Mouse (Mus musculus): ENCODE data around the gene Il19. TPM values are rescaled to one million over a fixed set of nuclear protein-coding genes. Genes with fewer than 3 reads are reported as not detected.

The Il19 gene
- polyA plus RNA-seq, 1 experiment, result not detected

GRCm38 (mm10) chr1:130946920-130947319, 7.0 kb upstream of the Il19 start:
- no peaks in the 10 kb centered on the region for H3K36me3 ChIP-seq (ENCODE audit: control insufficient read depth, insufficient read depth, low read length)
- no peaks in the 10 kb centered on the region for H3K27me3 ChIP-seq (ENCODE audit: control insufficient read depth, insufficient read depth, low read length)
- H3K27ac ChIP-seq (ENCODE audit: insufficient read depth, low read length), result no peak overlapping the region
- no peaks in the 10 kb centered on the region for H3K4me1 ChIP-seq (ENCODE audit: control insufficient read depth, insufficient read depth, insufficient read length)
- H3K4me3 ChIP-seq (ENCODE audit: extremely low read depth, insufficient read depth, insufficient read length), result no peak overlapping the region
- TF ChIP-seq POLR2A (IDR thresholded peaks at IDR 0.05; ENCODE audit: low read depth, low read length) (no peak), CTCF (IDR thresholded peaks at IDR 0.05; ENCODE audit: extremely low read depth, insufficient read depth, insufficient read length, insufficient replicate concordance) (no peak)
- no peak for DNase-seq (ENCODE audit: low read depth in 1 of 2, low spot score in 2 of 2)
- 59% methylated on average over 6 of the region's 6 CpGs for WGBS

- TF ChIP-seq CTCF (IDR thresholded peaks at IDR 0.05; ENCODE audit: extremely low read depth, insufficient read depth, insufficient read length, insufficient replicate concordance), result no peak
- TF ChIP-seq POLR2A (IDR thresholded peaks at IDR 0.05; ENCODE audit: low read depth, low read length), result no peak
- DNase-seq (ENCODE audit: low read depth in 1 of 2, low spot score in 2 of 2), result no peak
- H3K27me3 ChIP-seq (ENCODE audit: control insufficient read depth, insufficient read depth, low read length), result no peaks in the 10 kb centered on the region
- no peak overlapping the region for H3K4me3 ChIP-seq (ENCODE audit: extremely low read depth, insufficient read depth, insufficient read length)
- no peak overlapping the region for H3K27ac ChIP-seq (ENCODE audit: insufficient read depth, low read length)
- H3K4me1 ChIP-seq (ENCODE audit: control insufficient read depth, insufficient read depth, insufficient read length), result no peaks in the 10 kb centered on the region
- no peaks in the 10 kb centered on the region for H3K36me3 ChIP-seq (ENCODE audit: control insufficient read depth, insufficient read depth, low read length)
- WGBS, result 74% methylated on average over 3 of the region's 3 CpGs
Measured at GRCm38 (mm10) chr1:130941801-130942200, 1.9 kb upstream of the Il19 start.

GRCm38 (mm10) chr1:130938192-130938591, 1.7 kb downstream of the Il19 start:
- Histone ChIP-seq H3K27me3 (ENCODE audit: control insufficient read depth, insufficient read depth, low read length) (no peaks in the 10 kb centered on the region), H3K27ac (ENCODE audit: insufficient read depth, low read length) (no peak overlapping the region), H3K36me3 (ENCODE audit: control insufficient read depth, insufficient read depth, low read length) (no peaks in the 10 kb centered on the region), H3K4me3 (ENCODE audit: extremely low read depth, insufficient read depth, insufficient read length) (no peak overlapping the region), H3K4me1 (ENCODE audit: control insufficient read depth, insufficient read depth, insufficient read length) (no peaks in the 10 kb centered on the region)
- no peak for DNase-seq (ENCODE audit: low read depth in 1 of 2, low spot score in 2 of 2)
- TF ChIP-seq POLR2A (IDR thresholded peaks at IDR 0.05; ENCODE audit: low read depth, low read length) (no peak), CTCF (IDR thresholded peaks at IDR 0.05; ENCODE audit: extremely low read depth, insufficient read depth, insufficient read length, insufficient replicate concordance) (no peak)
- 92% methylated on average over 7 of the region's 7 CpGs for WGBS

GRCm38 (mm10) chr1:130937170-130937569, 2.7 kb downstream of the Il19 start:
- no peak for DNase-seq (ENCODE audit: low read depth in 1 of 2, low spot score in 2 of 2)
- Histone ChIP-seq H3K27me3 (ENCODE audit: control insufficient read depth, insufficient read depth, low read length) (no peaks in the 10 kb centered on the region), H3K27ac (ENCODE audit: insufficient read depth, low read length) (no peak overlapping the region), H3K36me3 (ENCODE audit: control insufficient read depth, insufficient read depth, low read length) (no peaks in the 10 kb centered on the region), H3K4me1 (ENCODE audit: control insufficient read depth, insufficient read depth, insufficient read length) (no peaks in the 10 kb centered on the region), H3K4me3 (ENCODE audit: extremely low read depth, insufficient read depth, insufficient read length) (no peak overlapping the region)
- no peak for TF ChIP-seq POLR2A (IDR thresholded peaks at IDR 0.05; ENCODE audit: low read depth, low read length)
- no peak for TF ChIP-seq CTCF (IDR thresholded peaks at IDR 0.05; ENCODE audit: extremely low read depth, insufficient read depth, insufficient read length, insufficient replicate concordance)
- 88% methylated on average over 4 of the region's 4 CpGs for WGBS

GRCm38 (mm10) chr1:130936351-130936750, 3.6 kb downstream of the Il19 start:
- TF ChIP-seq POLR2A (IDR thresholded peaks at IDR 0.05; ENCODE audit: low read depth, low read length), result no peak
- no peak for TF ChIP-seq CTCF (IDR thresholded peaks at IDR 0.05; ENCODE audit: extremely low read depth, insufficient read depth, insufficient read length, insufficient replicate concordance)
- no peaks in the 10 kb centered on the region for H3K36me3 ChIP-seq (ENCODE audit: control insufficient read depth, insufficient read depth, low read length)
- H3K4me1 ChIP-seq (ENCODE audit: control insufficient read depth, insufficient read depth, insufficient read length), result no peaks in the 10 kb centered on the region
- WGBS, result 85% methylated on average over 6 of the region's 6 CpGs
- no peak overlapping the region for H3K27ac ChIP-seq (ENCODE audit: insufficient read depth, low read length)
- DNase-seq (ENCODE audit: low read depth in 1 of 2, low spot score in 2 of 2), result no peak
- H3K27me3 ChIP-seq (ENCODE audit: control insufficient read depth, insufficient read depth, low read length), result no peaks in the 10 kb centered on the region
- no peak overlapping the region for H3K4me3 ChIP-seq (ENCODE audit: extremely low read depth, insufficient read depth, insufficient read length)

- H3K4me3 ChIP-seq (ENCODE audit: extremely low read depth, insufficient read depth, insufficient read length), result no peak overlapping the region
Measured at GRCm38 (mm10) chr1:130926484-130926883, 13.4 kb downstream of the Il19 start.

GRCm38 (mm10) chr1:130918323-130918980, 21.5 kb downstream of the Il19 start:
- Histone ChIP-seq H3K27me3 (ENCODE audit: control insufficient read depth, insufficient read depth, low read length) (no peaks in the 10 kb centered on the region), H3K27ac (ENCODE audit: insufficient read depth, low read length) (no peak overlapping the region), H3K4me1 (ENCODE audit: control insufficient read depth, insufficient read depth, insufficient read length) (no peaks in the 10 kb centered on the region), H3K36me3 (ENCODE audit: control insufficient read depth, insufficient read depth, low read length) (no peaks in the 10 kb centered on the region), H3K4me3 (ENCODE audit: extremely low read depth, insufficient read depth, insufficient read length) (no peak overlapping the region)
- WGBS, result 10% methylated on average over 1 of the region's 1 CpGs
- TF ChIP-seq POLR2A (IDR thresholded peaks at IDR 0.05; ENCODE audit: low read depth, low read length) (no peak), CTCF (IDR thresholded peaks at IDR 0.05; ENCODE audit: extremely low read depth, insufficient read depth, insufficient read length, insufficient replicate concordance) (no peak)
- no peak for DNase-seq (ENCODE audit: low read depth in 1 of 2, low spot score in 2 of 2)

More at GRCm38 (mm10) chr1:130926484-130926883, 13.4 kb downstream of the Il19 start:
- H3K27me3 ChIP-seq (ENCODE audit: control insufficient read depth, insufficient read depth, low read length), result no peaks in the 10 kb centered on the region
- no peak for TF ChIP-seq POLR2A (IDR thresholded peaks at IDR 0.05; ENCODE audit: low read depth, low read length)
- peak; percentile 28; the same call in 1 of the 2 replicates for TF ChIP-seq CTCF (IDR thresholded peaks at IDR 0.05; ENCODE audit: extremely low read depth, insufficient read depth, insufficient read length, insufficient replicate concordance)
- H3K36me3 ChIP-seq (ENCODE audit: control insufficient read depth, insufficient read depth, low read length), result no peaks in the 10 kb centered on the region
- H3K27ac ChIP-seq (ENCODE audit: insufficient read depth, low read length), result no peak overlapping the region
- peak; percentile 9 to 53 for DNase-seq (ENCODE audit: low read depth in 1 of 2, low spot score in 2 of 2)
- H3K4me1 ChIP-seq (ENCODE audit: control insufficient read depth, insufficient read depth, insufficient read length), result no peaks in the 10 kb centered on the region

Measured in spleen, adult 2 months (tissue).